23 mouse cellular contexts compared by ENCODE assay signal in genomic region chr16:12685816-12686215, GRCm38 (mm10).
DNase-seq lines count a peak whose midpoint lies in the region; ATAC-seq and TF ChIP-seq lines count a peak whose summit lies in the region.
"Had no signal": no experiment of that assay in that cellular context is flagged by ENCODE, and none has a peak within 500 bp of the region (broad histone marks: within the 10 kb centered on the region; RNA-seq: fewer than 3 reads in every experiment).

No protein-coding gene starts in this region.

- intact Hi-C loops in heart, postnatal 10 days (cut with DNase I), result no loop called here

- H3K4me1 ChIP-seq in heart, embryonic 12.5 days (replicated peaks), result 0 out of 2 replicates have a peak, but pooled peaks cover 3% of the 10 kb centered on the region
- H3K4me1 ChIP-seq in hindbrain, embryonic 10.5 days (replicated peaks), result no peaks in the 10 kb centered on the region
- H3K4me1 ChIP-seq: embryonic facial prominence, embryonic 12.5 days; forebrain, embryonic 12.5 days; hindbrain, embryonic 15.5 days had no signal

- H3K9me3 ChIP-seq in heart, embryonic 12.5 days (replicated peaks), result peaks cover 5% of the 10 kb centered on the region; the same call in 1 of the 2 replicates
- H3K9me3 ChIP-seq in hindbrain, embryonic 10.5 days, result no peaks in the 10 kb centered on the region
- H3K9me3 ChIP-seq: embryonic facial prominence, embryonic 12.5 days; forebrain, embryonic 12.5 days; G1E; hindbrain, embryonic 15.5 days had no signal

- peak; percentile 6 for DNase-seq in adrenal gland, postnatal 14 days
- DNase-seq in adrenal gland, adult 2 months, result no peak
- DNase-seq in heart, postnatal 10 days, result peak; percentile 11 to 18
- DNase-seq in brain, embryonic 14.5 days (ENCODE audit: low read depth), result peak; percentile 11
- peak; percentile 16 for DNase-seq in lung, postnatal 36 days
- DNase-seq in hindbrain, embryonic 10.5 days (ENCODE audit: low spot score), result no peak
- DNase-seq: adrenal gland, postnatal 10 days; B cell, adult 2 months; cerebellum, adult 18-20 months; cerebellum, adult 9-11 months; cerebellum, postnatal 36 days; gastrocnemius, postnatal 10 days; heart, adult 2 months had no signal

- no peak overlapping the region for H3K4me3 ChIP-seq in heart, embryonic 12.5 days
- no peak overlapping the region for H3K4me3 ChIP-seq in hindbrain, embryonic 10.5 days
- H3K4me3 ChIP-seq: embryonic facial prominence, embryonic 12.5 days; forebrain, embryonic 12.5 days; heart, adult 2 months; heart, embryonic 13.5 days; hindbrain, embryonic 15.5 days had no signal

- 47% methylated on average over 3 of the region's 3 CpGs for WGBS in heart, embryonic 12.5 days
- 78% methylated on average over 3 of the region's 3 CpGs for WGBS in hindbrain, embryonic 10.5 days

- no peak for ATAC-seq in heart, embryonic 12.5 days (ENCODE audit: insufficient number of reproducible peaks, low FRiP score)
- ATAC-seq: CD4-positive, CD25-positive, alpha-beta regulatory T cell, adult 4 months; forebrain, embryonic 16.5 days; inflammation-experienced regulatory T-cells, adult 6 months; intestine, postnatal 0 days had no signal

- H3K36me3 ChIP-seq in heart, embryonic 12.5 days, result no peaks in the 10 kb centered on the region
- H3K36me3 ChIP-seq in hindbrain, embryonic 10.5 days, result no peaks in the 10 kb centered on the region
- H3K36me3 ChIP-seq: embryonic facial prominence, embryonic 12.5 days; forebrain, embryonic 12.5 days; G1E; heart, embryonic 13.5 days; hindbrain, embryonic 15.5 days had no signal

- no peak overlapping the region for H3K27ac ChIP-seq in heart, embryonic 12.5 days (ENCODE audit: poor library complexity, severe bottlenecking)
- no peak overlapping the region for H3K27ac ChIP-seq in hindbrain, embryonic 10.5 days
- H3K27ac ChIP-seq: embryonic facial prominence, embryonic 12.5 days; forebrain, embryonic 12.5 days; heart, adult 2 months; heart, embryonic 13.5 days; hindbrain, embryonic 15.5 days had no signal

- H3K9ac ChIP-seq in heart, embryonic 12.5 days, result no peak overlapping the region
- H3K9ac ChIP-seq: embryonic facial prominence, embryonic 12.5 days; forebrain, embryonic 12.5 days; heart, embryonic 13.5 days; hindbrain, embryonic 15.5 days had no signal

- H3K27me3 ChIP-seq in heart, embryonic 12.5 days (replicated peaks), result 0 out of 2 replicates have a peak, but pooled peaks cover 3% of the 10 kb centered on the region
- H3K27me3 ChIP-seq in hindbrain, embryonic 10.5 days (ENCODE audit: insufficient read depth, poor library complexity, severe bottlenecking), result no peaks in the 10 kb centered on the region
- H3K27me3 ChIP-seq: embryonic facial prominence, embryonic 12.5 days; forebrain, embryonic 12.5 days; heart, embryonic 13.5 days; hindbrain, embryonic 15.5 days had no signal

- no peak for TF ChIP-seq CTCF in brain, embryonic 14.5 days (IDR thresholded peaks at IDR 0.05; ENCODE audit: borderline replicate concordance, extremely low read depth, insufficient read depth, insufficient read length)

- no peak for TF ChIP-seq POLR2A in brain, embryonic 14.5 days (IDR thresholded peaks at IDR 0.05; ENCODE audit: borderline replicate concordance, extremely low read depth, insufficient read depth, insufficient read length, poor library complexity, severe bottlenecking)

- no peak overlapping the region for H3K4me2 ChIP-seq in heart, embryonic 12.5 days
- H3K4me2 ChIP-seq: embryonic facial prominence, embryonic 12.5 days; forebrain, embryonic 12.5 days; heart, embryonic 13.5 days; hindbrain, embryonic 15.5 days had no signal

Comparison
In these comparisons a context has a peak if more than half of its experiments do, and no peak if none do; other contexts are left out.
1. DNase-seq: peak in adrenal gland, postnatal 14 days (single experiment), heart, postnatal 10 days (2 of 2), brain, embryonic 14.5 days (single experiment) and lung, postnatal 36 days (single experiment); none in adrenal gland, adult 2 months (single experiment) and hindbrain, embryonic 10.5 days (single experiment).